Mouse (Mus musculus) cerebellum, postnatal 4 days (tissue): ENCODE measurements around the gene Prm1.
A peak's percentile ranks its signal among the peaks of the same experiment; 100 is the strongest.

ENCODE experiments used
- DNase-seq, 2 experiments: peaks; one replicate each; pipeline ENCODE4 v3.0.0; 2022; ENCODE audit warnings: low spot score in 2 of 2, mixed read lengths in 1 of 2

Gene Prm1

DNA sequence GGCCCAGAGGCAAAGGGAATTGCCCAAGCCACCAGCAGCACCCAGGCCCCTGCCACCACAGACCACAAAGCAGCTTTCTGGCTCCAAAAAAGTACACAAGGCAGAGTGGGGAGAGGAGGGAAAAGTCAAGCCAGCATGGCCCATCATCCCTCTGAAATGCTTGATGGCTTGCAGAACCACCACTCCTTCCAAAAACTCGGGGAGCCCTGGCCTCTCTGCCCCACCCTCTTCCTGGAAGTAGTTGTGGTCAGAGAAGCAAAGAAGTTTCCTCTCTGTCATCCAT lies 22.5 kb downstream of the Prm1 start:
- DNase-seq = no peak

DNA sequence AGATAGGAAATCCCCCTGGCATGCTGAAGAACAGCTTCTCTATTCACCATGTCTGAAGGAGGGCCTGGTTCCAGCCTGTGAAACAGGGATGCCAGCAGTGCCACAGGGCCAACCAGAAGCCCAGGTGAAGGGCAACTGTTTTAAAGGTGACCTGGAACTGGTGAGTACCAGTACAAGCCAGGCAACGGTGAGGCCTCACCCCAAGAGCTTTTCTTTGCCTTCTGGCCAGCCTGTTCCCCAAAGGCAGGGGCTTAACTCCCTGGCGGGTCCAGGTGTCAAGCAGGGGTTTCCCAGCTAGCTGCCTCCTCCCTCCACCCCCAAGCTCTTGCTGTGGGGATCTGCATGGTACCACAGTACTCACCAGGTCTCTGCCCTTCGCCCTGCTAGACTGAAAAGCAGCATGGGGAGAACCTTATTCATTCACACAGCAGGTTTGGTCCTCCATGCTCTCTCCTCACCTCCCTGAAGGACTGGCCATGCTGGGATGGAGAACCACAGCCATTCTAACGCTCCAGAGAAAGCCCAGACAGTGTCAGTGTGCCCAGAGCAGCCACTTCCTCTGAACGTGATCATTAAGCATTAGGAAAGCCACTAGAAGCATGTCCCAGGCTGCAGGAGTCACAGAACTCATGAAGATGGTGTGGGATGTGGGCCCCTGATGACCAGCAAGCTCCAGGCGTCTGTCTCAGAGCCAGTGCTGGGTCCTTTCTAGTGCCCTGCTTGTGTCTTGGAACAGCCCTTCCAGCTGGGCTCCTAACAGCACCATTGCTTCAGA lies 23.1 kb downstream of the Prm1 start:
- no peak for DNase-seq

DNA sequence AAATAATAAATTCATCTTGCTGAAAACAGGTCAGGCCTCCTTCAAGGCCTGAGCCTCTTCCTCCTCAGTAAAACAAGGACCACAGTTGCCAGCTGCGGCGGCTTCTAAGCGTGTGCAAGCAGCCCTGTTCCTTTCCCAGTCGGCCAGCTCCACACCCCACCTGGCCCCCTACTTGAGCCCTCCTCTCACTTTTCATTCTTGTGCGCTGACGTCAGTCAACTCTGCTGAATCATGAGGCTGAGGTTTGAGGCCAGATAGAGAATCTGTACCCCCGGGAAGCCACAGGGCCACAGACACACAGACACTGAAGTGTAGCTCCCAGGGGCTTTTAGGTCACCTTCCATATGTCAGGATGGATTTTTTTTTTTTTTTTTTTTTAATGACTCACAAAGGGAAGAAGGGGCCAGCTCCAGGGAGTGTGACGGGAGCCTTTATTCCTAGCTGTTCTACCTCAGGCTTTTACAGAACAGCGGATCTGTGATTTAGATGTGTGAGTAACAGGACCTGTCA lies 23.7 kb downstream of the Prm1 start:
- DNase-seq = no peak

DNA sequence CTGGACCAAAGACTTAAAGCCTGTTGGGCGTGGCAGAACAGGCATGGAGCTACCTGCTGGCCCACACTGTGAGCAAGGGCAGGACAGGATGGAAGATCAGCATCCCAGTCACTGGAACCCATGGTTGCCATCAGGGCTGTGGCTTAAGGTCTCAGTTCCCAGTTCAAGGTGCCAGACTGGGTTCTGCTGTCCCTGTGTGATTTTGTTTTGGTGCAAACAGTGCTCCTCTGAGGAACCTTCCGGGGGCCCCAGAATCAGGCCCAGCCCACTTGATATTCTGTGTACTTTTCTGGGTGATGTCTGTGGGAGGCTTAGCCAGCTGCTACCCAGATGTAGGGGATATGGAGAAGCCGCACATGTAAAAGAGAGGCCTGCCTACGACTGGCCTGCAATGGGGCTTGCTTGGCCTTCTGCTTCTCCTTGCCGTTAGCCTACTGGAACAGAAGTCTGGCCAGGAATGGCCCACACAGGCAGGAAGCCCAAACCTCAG lies 25.0 kb downstream of the Prm1 start:
- no peak for DNase-seq

DNA sequence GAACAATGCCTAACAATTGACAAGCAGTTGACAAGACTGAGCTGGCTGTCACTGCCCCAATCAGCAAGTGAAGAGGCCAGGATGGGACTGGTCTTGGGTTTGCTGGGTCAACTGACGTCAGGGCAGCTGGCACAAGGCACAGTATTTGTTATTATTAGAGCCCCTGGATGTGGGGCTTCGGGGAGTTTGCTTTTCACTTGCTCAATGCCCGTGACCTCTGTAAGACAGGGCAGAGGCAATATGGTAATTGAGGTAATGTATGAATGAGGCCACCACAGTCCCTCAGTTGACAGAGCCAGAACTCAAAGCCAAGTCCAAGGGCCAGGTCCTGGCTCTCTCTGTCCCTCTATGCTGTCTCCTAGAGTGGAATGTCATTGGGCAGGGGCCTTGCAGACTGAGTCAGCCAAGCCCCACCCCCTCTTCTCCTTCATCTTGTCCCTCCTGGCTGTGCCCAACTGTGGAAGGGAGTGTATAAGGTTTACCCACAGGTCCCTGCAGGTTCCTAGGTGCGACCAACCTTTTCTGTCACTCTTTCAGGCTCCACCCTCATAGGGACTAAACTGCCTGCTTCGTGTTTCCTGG lies 28.0 kb downstream of the Prm1 start:
- no peak for DNase-seq

DNA sequence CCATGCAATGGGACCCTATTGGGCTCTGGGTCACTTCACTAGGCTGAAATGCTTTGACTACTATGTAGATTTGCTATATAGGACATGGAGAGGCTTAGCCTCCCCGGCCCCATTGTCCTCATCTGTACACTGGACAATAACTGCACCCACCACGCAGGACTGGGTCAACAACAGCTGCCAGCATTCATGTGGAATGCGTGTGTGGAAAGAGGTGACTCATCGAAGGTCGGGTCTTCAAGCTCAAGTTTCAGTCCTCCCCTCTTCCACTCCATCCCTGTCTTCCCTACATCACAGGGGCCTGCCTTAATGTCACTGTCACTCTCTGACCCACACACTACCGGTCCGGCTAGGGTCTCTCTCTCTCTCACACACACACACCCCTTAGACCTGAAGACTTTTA lies 29.3 kb downstream of the Prm1 start:
- no peak for DNase-seq

DNA sequence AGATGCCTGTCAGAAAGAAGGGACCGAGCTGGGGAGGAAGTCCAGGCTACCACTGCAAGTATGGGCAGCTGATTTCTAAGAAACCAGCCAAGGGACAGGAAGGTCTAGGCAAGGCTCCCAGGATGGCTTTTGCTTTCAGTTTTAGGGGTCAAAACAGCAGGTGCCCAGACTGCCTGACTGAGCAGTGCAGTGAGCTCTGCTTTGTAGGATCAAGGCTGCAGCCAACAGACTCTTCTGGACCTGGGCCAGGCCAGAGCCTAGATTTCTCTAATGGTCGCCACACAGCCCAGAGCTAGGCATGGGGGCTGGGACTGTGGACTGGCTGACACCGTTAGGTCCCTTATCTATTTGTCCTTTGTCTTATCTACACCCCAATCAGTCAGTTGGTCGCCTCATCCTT lies 30.9 kb downstream of the Prm1 start:
- no peak for DNase-seq

DNA sequence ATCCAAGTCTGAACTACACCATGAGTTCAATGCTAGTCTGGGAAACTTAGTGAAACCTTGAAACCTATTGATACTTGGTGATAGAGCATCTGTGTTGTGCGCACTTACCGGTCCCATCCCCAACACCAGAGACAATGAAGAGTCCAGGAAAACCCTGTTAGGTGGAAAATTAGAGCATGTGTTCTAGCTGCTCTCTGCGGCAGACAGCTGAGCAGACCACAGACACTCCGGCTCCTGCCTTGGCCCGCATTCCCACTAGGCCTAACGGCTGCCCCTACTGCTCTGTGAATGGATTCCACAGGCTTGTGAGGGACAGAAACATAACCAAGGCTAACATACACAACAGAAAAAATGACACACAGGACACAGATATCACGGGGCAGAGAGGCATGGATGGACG lies 32.1 kb downstream of the Prm1 start:
- DNase-seq = no peak

DNA sequence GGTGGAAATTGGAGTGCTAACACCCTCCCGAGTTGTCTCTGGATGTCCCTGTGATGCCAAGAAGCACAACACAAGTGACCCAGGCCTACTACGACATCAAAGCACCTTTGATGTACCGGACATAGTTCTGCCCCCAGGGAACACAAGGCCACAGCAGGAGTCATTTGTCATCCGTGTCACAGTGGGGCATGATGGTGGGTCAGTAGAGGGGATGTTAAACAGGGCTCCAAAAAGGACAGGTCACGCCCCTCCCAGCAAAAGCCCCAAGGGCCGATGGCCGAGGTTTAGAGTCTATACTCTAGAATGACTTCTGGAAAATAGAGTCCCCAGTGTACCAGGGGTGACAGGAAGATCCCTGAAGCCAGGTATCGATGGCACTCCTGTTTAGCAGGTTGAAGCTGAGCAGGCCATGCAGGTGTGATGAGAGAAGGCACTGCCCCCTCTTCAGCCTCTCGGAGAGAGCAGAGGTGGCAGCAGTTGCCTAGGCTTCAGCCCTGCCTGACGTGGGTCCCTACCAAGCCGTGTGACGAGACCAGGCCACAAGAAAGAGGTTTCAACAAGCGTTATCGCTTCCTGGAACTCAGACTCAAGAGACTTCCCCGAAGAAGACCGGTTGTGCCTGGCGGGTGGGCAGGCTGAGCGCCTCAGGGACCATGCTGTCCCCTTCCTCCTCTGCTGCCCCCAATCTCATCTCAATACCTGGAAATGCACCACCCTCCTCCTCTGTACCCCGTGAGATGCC lies 33.7 kb downstream of the Prm1 start:
- DNase-seq = no peak

DNA sequence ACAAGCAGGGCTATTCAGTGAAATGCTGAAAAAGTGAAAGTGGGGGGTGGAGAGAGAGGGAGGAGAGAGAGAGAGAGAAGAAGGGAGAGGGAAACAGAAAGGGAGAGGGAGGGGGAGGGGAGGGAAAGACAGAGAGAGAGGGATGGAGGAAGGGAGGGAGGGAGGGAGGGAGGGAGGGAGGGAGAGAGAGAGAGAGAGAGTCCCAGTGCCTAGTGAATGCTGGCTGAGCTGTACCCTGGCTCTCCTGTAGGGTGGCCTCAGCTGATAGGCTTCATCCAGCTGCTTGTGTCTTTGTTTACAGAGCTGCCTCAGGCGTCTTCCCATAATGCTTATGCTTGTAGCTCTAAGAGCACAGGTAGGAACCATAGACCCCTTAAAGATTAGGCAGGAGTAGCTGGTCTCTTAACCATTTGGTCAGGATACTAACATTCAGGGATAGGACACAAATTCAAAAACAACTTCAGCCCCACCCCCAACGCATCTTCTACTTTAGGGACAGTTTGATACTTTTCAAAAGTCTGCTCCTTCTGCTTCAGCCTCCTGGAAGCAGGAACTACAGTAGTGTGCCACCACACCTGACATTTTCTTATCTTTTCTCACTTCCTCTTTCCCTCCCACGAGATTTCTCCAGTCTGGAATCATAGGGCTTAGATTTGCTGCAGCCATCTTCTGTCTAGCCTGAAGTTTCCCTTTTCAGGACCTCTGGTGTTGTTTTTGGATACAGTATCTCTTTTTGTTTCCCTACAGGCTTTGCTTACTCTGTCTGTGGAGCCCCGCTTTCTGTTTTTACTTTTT lies 34.9 kb downstream of the Prm1 start:
- DNase-seq = no peak

DNA sequence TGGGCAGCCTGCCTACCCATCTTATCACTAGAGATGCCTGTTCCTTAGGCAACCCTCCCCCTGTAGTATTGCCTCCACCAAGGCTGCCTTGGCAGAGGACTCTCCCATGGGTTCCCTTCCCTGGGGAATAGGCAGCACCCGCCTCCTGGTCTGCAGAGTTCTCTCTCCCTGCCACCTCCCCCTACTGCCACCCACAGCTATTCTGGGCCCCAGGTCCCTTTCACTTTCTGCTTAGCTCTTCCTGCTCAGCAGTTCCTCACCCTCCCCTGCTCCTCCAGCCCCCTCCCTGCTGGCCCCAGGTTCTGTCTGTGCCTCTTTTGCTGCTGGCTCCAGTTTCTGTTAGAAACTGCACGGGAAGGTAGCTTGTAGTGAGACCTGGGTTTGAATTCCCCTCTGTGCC lies 36.0 kb downstream of the Prm1 start:
- no peak for DNase-seq

DNA sequence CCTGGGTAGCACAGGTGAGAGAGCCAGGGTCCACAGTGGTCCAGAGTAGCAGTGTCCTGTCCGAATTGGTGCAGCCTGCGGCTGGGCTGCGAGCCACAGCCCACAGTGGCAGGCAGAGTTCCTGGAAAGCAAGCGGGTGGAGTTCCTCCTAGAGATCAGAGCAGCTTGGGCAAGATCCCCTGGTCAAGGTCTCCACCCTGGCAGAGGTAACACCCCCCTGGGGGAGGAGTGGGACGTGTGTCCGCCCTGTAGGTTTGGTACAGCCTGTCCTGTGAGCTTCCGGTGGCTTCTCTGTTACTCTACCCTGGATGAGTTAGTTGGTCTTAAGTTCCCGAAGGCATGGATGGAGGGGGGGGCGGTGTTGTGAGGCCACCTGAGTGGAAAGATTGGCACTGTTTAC lies 36.8 kb downstream of the Prm1 start:
- no peak for DNase-seq

DNA sequence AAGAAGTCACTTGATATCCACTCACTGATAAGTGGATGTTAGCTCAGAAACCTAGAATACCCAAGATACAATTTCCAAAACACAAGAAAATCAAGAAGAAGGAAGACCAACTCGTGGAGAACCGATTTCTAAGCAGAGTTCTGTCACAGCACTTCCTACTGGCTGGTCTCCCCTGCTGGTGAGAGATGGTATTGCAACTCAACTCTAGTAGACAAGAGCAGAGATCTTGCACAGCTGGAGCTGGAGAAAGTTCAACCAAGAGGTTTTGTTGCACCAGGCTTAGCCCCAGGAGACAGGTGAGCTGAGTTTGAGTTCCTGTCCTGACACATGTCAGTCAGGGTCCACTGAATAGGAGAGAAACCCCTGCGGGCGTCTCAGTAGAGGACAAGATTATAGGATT lies 38.5 kb downstream of the Prm1 start:
- peak in 1 of 2 experiments; percentile 67 for DNase-seq

DNA sequence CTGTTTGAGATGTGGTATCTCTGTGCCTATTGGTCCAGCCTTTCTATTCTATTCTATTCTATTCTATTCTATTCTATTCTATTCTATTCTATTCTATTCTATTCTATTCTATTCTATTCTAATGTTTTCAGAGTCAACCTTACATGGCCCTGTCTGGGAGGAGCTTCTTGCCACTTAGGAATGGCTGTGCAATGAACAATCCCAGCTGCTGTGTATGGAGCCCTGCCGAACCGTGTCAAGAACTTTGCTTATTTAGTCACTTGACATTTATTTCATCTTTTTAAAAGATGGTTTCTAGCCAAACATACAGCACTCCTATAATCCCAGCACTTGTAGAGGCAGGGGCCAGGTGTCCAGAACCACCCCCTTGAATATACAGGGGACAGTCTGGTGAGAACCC lies 41.3 kb downstream of the Prm1 start:
- no peak for DNase-seq

DNA sequence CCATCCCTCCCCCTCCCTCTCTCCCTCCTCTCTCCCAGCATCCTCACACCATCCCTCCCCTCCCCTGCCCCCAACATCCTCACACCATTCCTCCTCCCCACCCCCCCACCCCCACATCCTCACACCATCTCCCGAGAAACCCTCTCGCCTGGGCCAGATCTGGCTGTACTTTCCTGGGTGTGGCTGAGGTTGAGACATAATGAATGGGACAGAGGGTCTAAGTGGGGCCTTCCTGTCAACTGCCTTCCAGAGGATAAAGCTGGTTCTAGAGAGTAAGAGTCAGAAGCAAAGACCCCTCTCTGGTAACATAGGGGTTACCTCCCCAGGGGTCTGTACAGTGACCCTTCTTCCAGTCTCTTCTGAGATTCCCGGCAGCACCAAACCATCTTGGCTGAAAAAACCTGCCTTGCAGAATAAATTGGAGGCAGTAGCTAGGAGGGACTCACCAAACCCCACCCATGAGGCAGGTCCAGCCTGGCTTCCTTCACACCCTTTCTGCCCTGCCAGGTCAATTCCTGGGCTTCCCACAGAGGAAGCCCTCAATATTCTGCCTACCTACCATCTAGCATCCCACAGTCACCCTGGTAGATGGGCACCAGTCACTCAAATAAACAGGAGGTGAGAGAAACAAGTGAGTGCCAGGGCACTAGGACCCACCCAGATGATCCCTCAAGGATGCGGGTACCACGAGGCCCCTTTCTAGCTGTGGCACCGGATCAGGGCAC lies 41.9 kb downstream of the Prm1 start:
- no peak for DNase-seq

DNA sequence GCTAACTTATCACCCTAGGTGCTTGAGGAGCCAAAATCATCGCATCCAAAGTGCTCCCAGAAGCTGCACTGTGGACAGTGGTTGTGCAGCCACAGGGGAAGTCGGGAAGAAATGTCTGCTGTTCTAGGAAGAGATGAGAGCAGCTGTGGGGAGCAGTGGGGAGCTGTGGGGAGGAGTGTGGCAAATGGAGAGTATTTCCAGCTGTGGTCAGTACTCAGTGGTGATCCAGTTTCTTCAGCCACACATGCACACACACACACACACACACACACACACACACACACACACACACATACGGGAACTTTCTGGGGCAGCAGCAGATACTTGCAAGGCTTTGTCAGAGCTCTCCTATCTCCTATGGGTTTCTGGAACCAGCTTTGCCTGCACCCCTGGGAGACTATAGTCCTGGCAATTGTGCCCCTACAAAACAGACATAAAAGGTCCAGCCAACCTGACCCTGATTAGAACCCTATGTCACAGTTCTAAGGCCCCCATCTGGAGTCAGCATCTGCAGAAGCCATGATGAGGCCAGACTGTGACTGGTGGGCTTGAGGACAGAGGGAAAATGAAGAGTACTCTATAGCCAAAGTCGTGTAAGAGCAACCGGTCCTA lies 43.0 kb downstream of the Prm1 start:
- DNase-seq = no peak

DNA sequence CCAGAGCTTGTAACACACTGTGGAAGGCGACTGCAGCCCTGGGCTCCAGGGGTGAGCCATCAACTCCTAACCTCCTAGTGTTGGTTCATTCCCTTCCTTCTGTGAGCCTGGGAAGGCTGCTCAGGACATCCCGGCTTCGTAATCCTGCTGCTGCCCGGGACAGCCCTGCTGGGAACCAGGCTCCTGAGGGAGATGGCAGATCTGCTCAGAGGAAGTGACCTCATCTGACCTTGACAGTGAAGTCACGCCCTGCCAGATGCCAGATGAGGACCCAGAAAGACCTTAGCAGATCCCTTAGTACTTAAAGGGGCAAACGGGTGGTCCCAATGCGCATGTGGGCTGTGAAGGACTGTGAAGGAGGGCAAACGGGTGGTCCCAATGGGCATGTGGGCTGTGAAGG lies 44.5 kb downstream of the Prm1 start:
- DNase-seq = no peak

DNA sequence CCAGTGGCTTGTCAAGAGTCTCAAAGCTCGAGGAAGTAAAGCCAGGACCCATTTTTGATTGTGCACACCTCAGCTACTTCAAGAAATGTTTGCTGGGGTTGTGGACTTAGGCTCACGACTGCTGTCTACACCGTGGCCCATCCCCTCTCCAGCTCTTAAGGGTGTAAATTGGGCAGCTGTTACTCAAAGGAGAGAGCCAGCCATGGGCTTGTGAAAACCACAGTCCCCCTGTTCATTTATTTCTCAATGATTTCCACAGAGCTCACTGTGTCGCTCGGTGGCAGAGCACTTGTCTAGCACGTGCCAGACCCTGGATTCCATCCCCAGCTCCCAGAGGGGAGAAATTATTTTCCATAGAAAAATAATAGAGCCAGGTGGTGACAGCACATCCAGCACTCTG lies 49.5 kb downstream of the Prm1 start:
- no peak for DNase-seq

DNA sequence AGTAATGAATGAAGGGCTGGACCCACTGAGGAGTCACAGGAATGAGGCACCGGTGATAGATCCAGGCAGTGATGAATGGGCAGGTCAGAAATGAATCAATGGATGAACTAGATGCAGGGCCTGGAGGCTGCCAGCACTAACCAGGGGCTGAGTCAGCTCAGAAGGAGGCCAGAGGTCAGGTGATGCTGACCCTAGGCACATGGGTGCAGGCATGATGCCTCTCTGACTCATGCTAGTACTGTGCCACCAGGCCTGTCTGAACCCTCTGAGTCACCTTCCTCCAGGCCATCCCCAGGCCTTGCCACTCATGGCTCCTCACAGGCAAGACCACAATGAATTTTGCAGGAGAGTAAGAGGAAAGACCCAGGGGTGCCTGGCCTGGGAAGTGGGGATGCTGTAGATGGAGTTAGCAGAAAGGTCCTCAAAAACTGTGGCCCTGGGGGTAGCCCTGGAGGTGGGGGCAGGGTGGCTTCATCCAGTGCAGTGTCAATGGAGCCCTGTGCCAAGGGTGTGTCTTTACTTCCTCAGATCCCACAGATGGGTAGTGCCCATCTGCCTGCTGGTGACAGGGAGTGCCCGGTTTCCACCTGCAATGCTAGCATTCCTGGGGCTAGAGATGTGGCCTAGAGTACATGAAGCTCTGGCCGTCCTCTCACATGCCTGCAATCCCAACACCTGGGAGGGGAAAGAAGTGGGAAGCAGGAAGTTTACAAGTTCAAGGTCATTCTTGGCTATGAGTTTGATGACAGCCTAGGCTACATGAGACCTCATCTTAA lies 50.9 kb downstream of the Prm1 start:
- DNase-seq = no peak

DNA sequence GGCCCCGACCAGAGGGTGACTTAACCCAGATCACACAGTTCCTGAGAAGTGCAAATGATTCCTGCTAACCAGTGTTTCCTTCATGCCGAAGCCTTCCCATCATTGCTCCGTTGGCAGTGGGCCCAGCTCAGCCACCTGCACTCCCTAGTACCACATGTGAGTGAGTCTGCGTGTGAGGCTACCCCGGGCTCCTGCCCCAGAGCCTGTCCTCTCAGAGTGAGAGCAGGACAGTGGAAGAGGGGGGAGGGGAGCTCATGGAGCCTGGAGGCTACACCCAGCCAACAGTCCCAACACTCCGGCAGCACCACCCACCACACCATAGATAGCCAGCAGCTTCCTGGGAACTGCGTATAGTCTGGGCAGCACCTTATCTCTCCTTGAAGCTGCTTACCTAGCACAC lies 55.8 kb downstream of the Prm1 start:
- DNase-seq = peak in 1 of 2 experiments; percentile 54
